Mouse (Mus musculus) C2C12 (cell line): ENCODE results near the gene Gm20388.

ENCODE experiments used
- CTCF ChIP-seq: IDR thresholded peaks from one replicate; pipeline ENCODE4 v1.5.1; 2011; ENCODE audit not compliant: control insufficient read depth, insufficient read depth, insufficient read length
- FOSL1 ChIP-seq: IDR thresholded peaks from one replicate; pipeline ENCODE4 v1.8.0; 2011; ENCODE audit warnings: mild to moderate bottlenecking, low read length; ENCODE audit not compliant: poor library complexity, insufficient read depth, severe bottlenecking
- MAX ChIP-seq: IDR thresholded peaks from one replicate; pipeline ENCODE4 v1.6.1; 2011; ENCODE audit warnings: mild to moderate bottlenecking, control low read depth
- MYOG ChIP-seq: IDR thresholded peaks from one replicate; pipeline ENCODE4 v1.6.1; 2011; ENCODE audit not compliant: control insufficient read depth, insufficient read length; ENCODE audit errors: extremely low read depth
- USF1 ChIP-seq: IDR thresholded peaks from one replicate; pipeline ENCODE4 v1.6.1; 2011; ENCODE audit warnings: low read depth, mild to moderate bottlenecking, control low read depth, moderate library complexity

GRCm38 (mm10) chr8:121827726-121828125, 1917.1 kb downstream of the Gm20388 start:
- TF ChIP-seq CTCF (no peak), MAX (no peak), MYOG (no peak), FOSL1 (no peak), USF1 (no peak)
